Mouse (Mus musculus): Measurements from ENCODE around the gene Klhl20.

Gene Klhl20

GRCm38 (mm10) chr1:161076238-161076637 is 55.1 kb downstream of the Klhl20 start:
- peak in 1 of 2 experiments; percentile 32 for DNase-seq (ENCODE audit: inconsistent age in 2 of 2, low spot score in 1 of 2)

- DNase-seq (ENCODE audit: inconsistent age in 2 of 2, low spot score in 1 of 2) = no peak
These were observed 60.1 kb downstream of the Klhl20 start for GRCm38 (mm10) chr1:161071272-161071620.

GRCm38 (mm10) chr1:161070352-161071271 is 60.7 kb downstream of the Klhl20 start, which contains the start of the genes Dars2 and Cenpl:
Dars2 (minus strand) TSS chr1:161070658.
Cenpl (plus strand) TSS chr1:161070713.
- DNase-seq (ENCODE audit: inconsistent age in 2 of 2, low spot score in 1 of 2) = peak; percentile 97 to 99

GRCm38 (mm10) chr1:161063351-161063750 is 68.0 kb downstream of the Klhl20 start:
- DNase-seq (ENCODE audit: inconsistent age in 2 of 2, low spot score in 1 of 2) = no peak

- no peak for DNase-seq (ENCODE audit: inconsistent age in 2 of 2, low spot score in 1 of 2)
These were observed 74.1 kb downstream of the Klhl20 start for GRCm38 (mm10) chr1:161057164-161057563.

- no peak for DNase-seq (ENCODE audit: inconsistent age in 2 of 2, low spot score in 1 of 2)
These were observed 84.3 kb downstream of the Klhl20 start for GRCm38 (mm10) chr1:161046972-161047371.

- DNase-seq (ENCODE audit: inconsistent age in 2 of 2, low spot score in 1 of 2) = no peak
These were observed 89.9 kb downstream of the Klhl20 start for GRCm38 (mm10) chr1:161041261-161042020.

- DNase-seq (ENCODE audit: inconsistent age in 2 of 2, low spot score in 1 of 2) = peak in 1 of 2 experiments; percentile 30
These were observed 90.5 kb downstream of the Klhl20 start for GRCm38 (mm10) chr1:161040855-161041254.

GRCm38 (mm10) chr1:161040426-161040770 is 90.9 kb downstream of the Klhl20 start:
- DNase-seq (ENCODE audit: inconsistent age in 2 of 2, low spot score in 1 of 2) = peak; percentile 22 to 61

- peak in 1 of 2 experiments; percentile 66 for DNase-seq (ENCODE audit: inconsistent age in 2 of 2, low spot score in 1 of 2)
These were observed 91.4 kb downstream of the Klhl20 start for GRCm38 (mm10) chr1:161039741-161040425.

GRCm38 (mm10) chr1:161038968-161039721 is 92.2 kb downstream of the Klhl20 start:
- peak in 1 of 2 experiments; percentile 54 for DNase-seq (ENCODE audit: inconsistent age in 2 of 2, low spot score in 1 of 2)

All from adrenal gland, adult (tissue).